Mouse (Mus musculus) liver, adult 2 months (tissue): Measurements from ENCODE around the gene Alox15.

Experiments
- CTCF ChIP-seq: fragments of 200-500 bp; IDR thresholded peaks from 2 replicates; pipeline ENCODE4 v1.5.1; 2011; ENCODE audit warnings: low read depth, low read length, control low read depth
- POLR2A ChIP-seq: fragments of 200-500 bp; IDR thresholded peaks from 2 replicates; pipeline ENCODE4 v1.6.1; 2011; ENCODE audit warnings: low read length, control low read depth; ENCODE audit not compliant: insufficient read depth; ENCODE audit errors: extremely low read depth

DNA sequence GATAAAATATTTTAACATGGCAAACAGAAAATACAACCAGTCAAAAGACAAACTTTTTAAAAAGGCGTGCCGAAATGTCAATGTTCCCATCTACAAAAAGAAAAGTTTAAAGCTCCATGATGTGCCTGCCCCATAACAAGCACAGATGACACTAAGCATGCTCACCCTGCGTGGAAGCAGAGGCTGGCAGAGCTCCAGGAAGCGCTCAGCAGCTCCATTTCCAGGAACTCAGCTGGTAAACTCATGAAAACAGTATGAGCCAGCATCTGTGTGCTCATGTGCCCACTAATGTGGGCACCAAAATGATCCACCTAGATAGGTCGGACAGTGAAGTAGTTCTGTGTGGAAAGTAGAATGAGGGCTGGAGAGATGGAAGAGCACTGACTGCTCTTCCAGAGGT lies 37.6 kb upstream of the Alox15 start:
- TF ChIP-seq CTCF, result no peak
- TF ChIP-seq POLR2A, result no peak
